Mouse (Mus musculus) lung, postnatal 4 days (tissue): Measurements from ENCODE around the gene 1700069L16Rik.
A peak's percentile ranks its signal among the peaks of the same experiment; 100 is the strongest.

Experiments
- DNase-seq, 2 experiments: peaks; one replicate each; pipeline ENCODE4 v3.0.0; 2021

The 1700069L16Rik gene

DNA sequence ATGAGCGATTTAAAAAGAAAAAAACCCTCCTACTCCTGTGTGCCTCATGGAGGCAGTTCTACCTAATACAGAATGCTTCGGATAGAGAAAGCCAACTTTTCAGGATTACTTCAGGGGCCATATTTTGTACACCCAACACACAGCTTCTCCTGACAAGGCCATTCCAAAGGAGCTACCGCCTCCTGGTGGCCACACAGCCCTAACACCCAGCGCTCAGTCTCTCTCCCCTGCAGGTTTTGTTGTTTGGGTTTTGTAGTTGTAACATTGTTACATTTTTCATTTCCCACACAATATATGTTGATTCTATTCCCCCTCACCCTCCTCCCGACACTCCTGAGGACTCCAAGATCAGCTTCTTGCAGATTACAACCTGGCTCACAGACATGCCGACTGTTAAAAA is 7.6 kb upstream of the 1700069L16Rik start:
- DNase-seq, result peak in 1 of 2 experiments; percentile 58

- DNase-seq, result no peak
These were observed 6.6 kb upstream of the 1700069L16Rik start for GRCm38 (mm10) chr5:113731174-113731573.

GRCm38 (mm10) chr5:113730641-113731121 is 6.1 kb upstream of the 1700069L16Rik start:
- DNase-seq, result no peak

GRCm38 (mm10) chr5:113728691-113729090 is 4.1 kb upstream of the 1700069L16Rik start:
- no peak for DNase-seq

GRCm38 (mm10) chr5:113728011-113728410 is 3.4 kb upstream of the 1700069L16Rik start:
- no peak for DNase-seq

- no peak for DNase-seq
These were observed 2.7 kb upstream of the 1700069L16Rik start for GRCm38 (mm10) chr5:113727238-113727637.

- no peak for DNase-seq
These were observed 2.0 kb upstream of the 1700069L16Rik start for GRCm38 (mm10) chr5:113726618-113727017.

DNA sequence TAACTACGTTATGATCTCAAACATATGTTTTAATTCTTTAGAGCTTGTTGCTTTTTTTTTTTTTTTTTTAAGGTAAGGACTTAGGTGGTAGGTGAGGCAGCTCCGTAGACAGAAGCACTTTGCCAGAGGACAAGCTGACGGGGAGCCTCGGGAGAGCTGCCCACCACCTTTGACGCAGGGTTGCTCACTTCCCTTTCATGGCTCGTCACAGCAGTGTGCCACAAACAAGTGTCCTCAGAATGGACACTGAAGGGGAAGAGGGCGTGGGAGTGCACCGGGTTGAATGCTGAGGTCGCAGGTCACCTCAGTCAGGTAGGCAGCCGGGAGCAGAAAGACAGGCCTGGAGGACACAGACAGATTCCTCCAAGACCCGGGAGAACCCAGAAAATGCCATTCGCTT is 845 bp upstream of the 1700069L16Rik start:
- no peak for DNase-seq

DNA sequence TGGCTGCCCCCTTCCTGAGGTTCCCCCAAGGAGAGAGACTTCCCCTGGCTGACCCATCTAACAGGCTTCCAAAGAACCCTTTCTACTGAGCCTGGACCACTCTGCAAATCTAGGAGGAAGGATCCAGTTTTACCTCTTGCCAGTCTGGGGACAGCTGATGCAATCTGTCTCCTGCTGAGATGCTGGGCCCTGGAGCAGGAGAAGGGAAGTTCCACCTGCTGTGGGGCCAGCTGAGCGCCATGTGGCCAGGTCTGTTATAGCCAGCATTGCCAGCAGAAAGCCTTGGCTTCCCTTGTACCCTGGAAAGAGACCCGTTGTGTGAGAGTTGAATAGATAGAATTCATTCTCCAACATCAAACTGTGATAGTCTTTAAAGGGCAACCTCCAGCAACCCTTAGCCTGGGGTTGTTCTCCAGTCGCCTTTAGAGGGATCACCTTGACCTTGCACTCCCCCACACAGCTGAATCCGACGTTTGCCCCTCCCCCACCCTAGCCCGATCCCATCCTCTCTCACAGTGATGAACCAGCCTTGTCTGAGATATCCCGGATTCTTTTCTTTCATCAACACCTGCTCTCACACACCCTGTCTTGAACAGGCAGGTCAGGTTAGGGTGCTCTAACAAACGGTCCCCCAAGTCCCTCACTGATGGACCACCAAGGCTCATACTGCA is 870 bp downstream of the 1700069L16Rik start:
- DNase-seq, result no peak

DNA sequence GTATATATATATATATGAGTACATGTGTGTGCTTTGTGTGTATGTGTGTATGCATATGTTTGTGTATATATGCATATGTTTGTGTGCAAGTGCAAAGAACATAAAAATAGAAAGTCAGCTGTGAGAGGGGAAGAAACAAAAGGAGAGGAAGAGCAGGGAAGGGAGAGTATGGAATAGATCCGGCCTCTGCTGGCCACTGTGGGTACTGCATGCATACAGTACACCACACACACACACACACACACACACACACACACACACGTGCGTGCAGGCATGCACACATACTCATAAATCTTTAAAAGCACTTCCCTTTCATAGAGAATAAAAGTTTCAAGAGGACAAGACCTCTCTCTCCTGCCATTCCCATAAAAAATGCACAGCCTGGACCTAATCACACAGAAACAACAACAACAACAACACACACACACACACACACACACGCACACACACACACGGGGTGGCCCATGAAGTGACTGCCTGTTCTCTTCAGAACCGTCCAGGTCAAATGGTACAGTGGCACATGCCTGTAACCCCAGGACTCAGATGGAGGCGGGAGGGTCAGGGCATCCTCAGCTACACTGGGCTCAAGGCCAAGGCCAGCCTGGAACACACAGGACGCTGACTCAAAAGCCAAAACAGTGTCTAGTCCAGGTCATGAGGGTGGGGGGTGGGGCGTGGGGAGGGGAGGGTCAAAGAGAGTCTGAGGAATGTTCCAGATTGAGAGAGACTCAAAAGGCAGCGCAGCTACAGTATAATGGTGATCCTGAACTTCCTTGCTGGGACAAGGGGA is 2.2 kb downstream of the 1700069L16Rik start:
- no peak for DNase-seq

DNA sequence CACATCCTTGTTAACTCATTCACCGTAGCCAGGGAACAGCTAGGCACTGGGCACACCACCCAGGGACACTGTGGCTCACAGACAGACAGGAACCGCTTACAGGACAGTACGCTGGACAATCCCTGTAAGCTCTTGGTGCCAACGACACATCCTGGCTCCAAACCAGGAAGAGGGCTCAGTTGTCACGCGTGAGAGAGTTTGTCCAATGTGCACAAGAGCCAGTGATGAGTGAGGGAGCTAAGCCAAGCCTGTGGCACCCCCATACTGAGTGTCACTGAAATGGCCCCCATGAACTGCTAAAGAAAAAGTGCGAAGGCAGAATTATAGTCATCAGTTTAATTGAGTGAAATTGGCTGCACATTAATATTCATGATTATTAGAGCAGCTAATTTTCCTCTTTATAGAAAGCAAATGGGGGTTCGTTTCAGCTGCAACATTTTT is 5.3 kb downstream of the 1700069L16Rik start:
- no peak for DNase-seq

GRCm38 (mm10) chr5:113716581-113717388 is 7.8 kb downstream of the 1700069L16Rik start:
- peak in 1 of 2 experiments; percentile 47 for DNase-seq

GRCm38 (mm10) chr5:113712861-113713260 is 11.7 kb downstream of the 1700069L16Rik start:
- DNase-seq, result no peak

DNA sequence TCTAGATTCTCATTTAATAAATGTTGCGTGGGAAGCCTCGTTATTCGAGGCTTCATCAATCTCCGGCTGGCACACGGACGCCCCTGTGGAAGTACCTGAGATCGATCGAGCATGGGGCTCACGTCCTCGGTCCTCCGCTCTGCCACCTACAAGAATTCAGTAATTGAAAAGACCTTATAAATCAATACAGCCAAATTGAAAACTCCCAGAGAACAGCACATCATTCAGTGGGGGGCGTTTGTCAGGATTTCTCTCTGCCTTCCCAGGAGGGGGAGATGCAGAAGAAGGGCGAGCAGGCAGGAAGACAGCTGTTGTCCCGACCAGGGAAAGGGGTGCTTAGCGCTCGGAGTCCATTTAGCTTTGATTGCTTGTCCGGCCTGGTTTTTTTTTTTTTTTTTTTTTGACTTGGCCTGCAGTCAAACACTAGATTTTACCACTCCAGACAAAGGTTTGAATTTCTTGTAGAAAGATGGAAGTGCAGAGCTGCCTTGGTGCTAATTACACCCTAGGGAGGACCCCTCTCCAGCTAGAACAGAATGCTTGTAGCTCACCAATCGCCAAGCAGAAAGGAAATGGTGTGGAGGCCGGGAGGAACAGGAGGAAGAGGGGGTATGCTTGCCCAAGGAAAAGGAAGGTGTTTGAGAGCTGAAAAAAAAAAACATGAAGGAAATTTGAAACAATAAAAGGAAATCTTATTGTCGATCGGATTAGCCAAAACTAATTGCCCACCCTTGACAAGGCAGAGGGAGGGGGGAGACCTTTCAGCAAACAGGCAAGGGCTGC is 20.6 kb downstream of the 1700069L16Rik start:
- DNase-seq, result no peak

GRCm38 (mm10) chr5:113700388-113701023 is 24.1 kb downstream of the 1700069L16Rik start:
- DNase-seq, result no peak

- DNase-seq, result no peak
These were observed 30.2 kb downstream of the 1700069L16Rik start for GRCm38 (mm10) chr5:113694415-113694814.

- no peak for DNase-seq
These were observed 30.6 kb downstream of the 1700069L16Rik start for GRCm38 (mm10) chr5:113694000-113694399.

DNA sequence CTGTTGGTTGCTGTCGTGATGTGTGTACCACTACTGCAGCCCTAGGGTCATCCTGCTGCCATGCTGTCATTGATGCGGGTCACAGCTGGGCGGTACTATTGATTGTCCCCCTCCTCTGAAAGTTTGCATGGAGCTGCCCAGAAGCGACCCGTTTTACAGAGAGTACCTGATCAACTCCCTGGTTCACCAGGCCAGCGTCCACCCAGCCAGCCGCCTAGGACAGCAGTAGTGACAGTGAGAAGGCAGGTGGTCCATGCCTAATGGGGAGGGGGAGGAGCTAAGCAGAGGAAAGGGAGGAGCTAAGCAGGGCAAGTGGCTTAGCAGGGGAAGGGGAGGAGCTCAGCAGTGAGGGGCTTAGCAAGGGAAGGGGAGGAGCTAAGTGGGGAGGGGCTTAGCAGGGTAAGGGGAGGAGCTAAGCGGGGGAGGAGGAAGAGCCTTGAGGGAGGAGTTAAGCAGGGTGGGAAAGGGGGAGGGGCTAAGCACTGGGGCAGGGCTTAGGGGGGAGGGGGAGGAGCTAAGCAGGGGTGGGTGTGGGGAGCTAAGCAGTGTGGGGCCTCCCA is 31.3 kb downstream of the 1700069L16Rik start:
- no peak for DNase-seq

GRCm38 (mm10) chr5:113690866-113691265 is 33.7 kb downstream of the 1700069L16Rik start:
- no peak for DNase-seq

DNA sequence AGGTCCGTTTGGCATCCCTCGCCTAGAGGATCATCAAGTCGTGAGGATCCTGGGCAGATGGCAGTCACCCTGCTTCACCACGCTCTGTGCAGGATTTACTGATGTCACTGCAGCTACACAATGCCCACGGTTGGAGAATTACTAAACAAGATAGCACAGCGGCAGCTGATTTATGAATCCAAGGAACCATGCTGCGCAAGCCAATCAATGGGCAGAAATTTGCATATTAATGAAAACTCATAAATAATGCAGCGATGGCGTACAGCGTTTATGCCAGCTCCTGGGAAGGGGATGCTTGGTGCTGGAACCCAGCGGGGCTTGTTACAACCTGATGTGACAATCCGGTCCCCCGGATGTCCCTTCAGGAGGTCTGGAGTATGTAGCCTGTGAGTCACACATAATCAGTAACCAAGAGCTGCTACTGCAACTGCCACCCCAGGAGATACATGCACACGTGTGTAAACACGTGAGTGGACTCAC is 34.5 kb downstream of the 1700069L16Rik start:
- no peak for DNase-seq

DNA sequence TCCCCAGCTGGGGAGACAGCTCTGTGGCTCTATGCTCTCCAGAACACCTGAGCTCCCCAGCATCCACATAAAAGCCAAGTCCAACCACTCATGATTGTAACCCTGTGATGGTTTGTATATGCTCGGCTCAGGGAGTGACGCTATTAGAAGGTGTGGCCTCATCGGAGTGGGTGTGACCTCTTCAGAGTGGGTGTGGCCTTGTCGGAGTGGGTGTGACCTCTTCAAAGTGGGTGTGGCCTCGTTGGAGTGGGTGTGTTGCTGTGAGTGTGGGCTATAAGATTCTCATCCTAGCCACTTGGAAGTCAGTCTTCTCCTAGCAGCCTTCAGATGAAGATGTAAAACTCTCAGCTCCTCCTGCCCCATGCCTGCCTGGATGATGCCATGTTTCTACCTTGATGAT is 37.1 kb downstream of the 1700069L16Rik start:
- DNase-seq, result no peak
